Mouse (Mus musculus): ENCODE results near the gene Prrg2.

GRCm38 (mm10) chr7:45105491-45105890 lies 43.0 kb upstream of the Prrg2 start:
- no peak for TF ChIP-seq POLR2A (IDR thresholded peaks at IDR 0.05; ENCODE audit: borderline replicate concordance, control insufficient read depth, low read depth, low read length)
- TF ChIP-seq CTCF (IDR thresholded peaks at IDR 0.05; ENCODE audit: control insufficient read depth, insufficient read depth, low read length): no peak
